9 mouse cellular contexts compared by ENCODE assay signal in genomic region chr15:28187472-28188360, GRCm38 (mm10). TPM values are rescaled to one million over a fixed set of nuclear protein-coding genes. Genes with fewer than 3 reads are reported as not detected.
A peak's percentile ranks its signal among the peaks of the same experiment; 100 is the strongest.
DNase-seq lines count a peak whose midpoint lies in the region; ATAC-seq and TF ChIP-seq lines count a peak whose summit lies in the region.
"Had no signal": no experiment of that assay in that cellular context is flagged by ENCODE, and none has a peak within 500 bp of the region (broad histone marks: within the 10 kb centered on the region; RNA-seq: fewer than 3 reads in every experiment).

No protein-coding gene starts in this region.

- H3K27ac ChIP-seq in embryonic facial prominence, embryonic 10.5 days (replicated peaks): no peak overlapping the region
- H3K27ac ChIP-seq in heart, adult 2 months: no peak overlapping the region
- no peak overlapping the region for H3K27ac ChIP-seq in limb, embryonic 13.5 days
- no peak overlapping the region for H3K27ac ChIP-seq in neural tube, embryonic 11.5 days (ENCODE audit: low read depth, low read length)
- no peak overlapping the region for H3K27ac ChIP-seq in stomach, postnatal 0 days (replicated peaks)
- H3K27ac ChIP-seq: stomach, embryonic 15.5 days had no signal

- TF ChIP-seq POLR2A in heart, adult 2 months (IDR thresholded peaks at IDR 0.05; ENCODE audit: insufficient read depth, low read depth, low read length): no peak

- H3K9me3 ChIP-seq in embryonic facial prominence, embryonic 10.5 days: no peaks in the 10 kb centered on the region
- no peaks in the 10 kb centered on the region for H3K9me3 ChIP-seq in limb, embryonic 13.5 days
- no peaks in the 10 kb centered on the region for H3K9me3 ChIP-seq in neural tube, embryonic 11.5 days (ENCODE audit: control insufficient read depth, low read length)
- no peaks in the 10 kb centered on the region for H3K9me3 ChIP-seq in stomach, postnatal 0 days (ENCODE audit: control insufficient read depth, low read length)
- H3K9me3 ChIP-seq: stomach, embryonic 15.5 days had no signal

- H3K4me1 ChIP-seq in embryonic facial prominence, embryonic 10.5 days: no peaks in the 10 kb centered on the region
- H3K4me1 ChIP-seq in heart, adult 2 months (ENCODE audit: control insufficient read depth, insufficient read depth, low read length): 0 out of 2 replicates have a peak, but pooled peaks cover 1% of the 10 kb centered on the region
- no peaks in the 10 kb centered on the region for H3K4me1 ChIP-seq in limb, embryonic 13.5 days
- no peaks in the 10 kb centered on the region for H3K4me1 ChIP-seq in neural tube, embryonic 11.5 days (ENCODE audit: control insufficient read depth, insufficient read depth, low read length)
- no peaks in the 10 kb centered on the region for H3K4me1 ChIP-seq in stomach, postnatal 0 days (replicated peaks; ENCODE audit: control insufficient read depth, insufficient read depth)
- H3K4me1 ChIP-seq: stomach, embryonic 15.5 days had no signal

- peak; percentile 76 for ATAC-seq in limb, embryonic 13.5 days (ENCODE audit: low FRiP score, low read depth)
- peak; percentile 72; the same call in 1 of the 2 replicates for ATAC-seq in neural tube, embryonic 11.5 days (ENCODE audit: insufficient read depth, low FRiP score, low TSS enrichment)
- no peak for ATAC-seq in stomach, postnatal 0 days (ENCODE audit: low FRiP score, low TSS enrichment)

- no peak for TF ChIP-seq EP300 in heart, adult 2 months (IDR thresholded peaks at IDR 0.05; ENCODE audit: insufficient read depth, low read depth, low read length)
- TF ChIP-seq EP300 in stomach, postnatal 0 days (optimal IDR thresholded peaks at IDR 0.05): no peak

- H3K36me3 ChIP-seq in embryonic facial prominence, embryonic 10.5 days (replicated peaks): no peaks in the 10 kb centered on the region
- H3K36me3 ChIP-seq in heart, adult 2 months (ENCODE audit: control insufficient read depth, insufficient read depth, low read length): no peaks in the 10 kb centered on the region
- no peaks in the 10 kb centered on the region for H3K36me3 ChIP-seq in limb, embryonic 13.5 days
- H3K36me3 ChIP-seq in neural tube, embryonic 11.5 days (ENCODE audit: control insufficient read depth, insufficient read depth, low read length): no peaks in the 10 kb centered on the region
- H3K36me3 ChIP-seq in stomach, postnatal 0 days (ENCODE audit: control insufficient read depth, insufficient read depth, low read length): no peaks in the 10 kb centered on the region
- H3K36me3 ChIP-seq: stomach, embryonic 15.5 days had no signal

- intact Hi-C loops in heart, adult 2 months (cut with DNase I): loop anchor here (10.0 kb wide), 2 partner anchors 433 to 533 kb away; no protein-coding TSS in a partner anchor

- H3K4me2 ChIP-seq in limb, embryonic 13.5 days (replicated peaks): 0 out of 2 replicates have a peak overlapping the region, but pooled peaks have one; percentile 21
- no peak overlapping the region for H3K4me2 ChIP-seq in neural tube, embryonic 11.5 days (ENCODE audit: low read depth)
- H3K4me2 ChIP-seq in stomach, postnatal 0 days (replicated peaks; ENCODE audit: low read depth): no peak overlapping the region
- H3K4me2 ChIP-seq: stomach, embryonic 15.5 days had no signal

- no peaks in the 10 kb centered on the region for H3K79me2 ChIP-seq in heart, adult 2 months (replicated peaks; ENCODE audit: control insufficient read depth, insufficient read depth, low read length)

- DNase-seq in 3134 (ENCODE audit: extremely low read depth, insufficient read length, low spot score): peak; percentile 19
- DNase-seq in adrenal gland, postnatal 14 days: peak; percentile 84
- DNase-seq in embryonic facial prominence, embryonic 10.5 days (ENCODE audit: low spot score): peak; percentile 84
- DNase-seq in heart, adult 2 months: peak; percentile 51 to 80
- peak; percentile 31 to 71 for DNase-seq in kidney, adult 8-10 months
- peak; percentile 83 for DNase-seq in neural tube, embryonic 11.5 days (ENCODE audit: low spot score)
- peak; percentile 72 for DNase-seq in stomach, postnatal 0 days (ENCODE audit: low spot score)

- WGBS in embryonic facial prominence, embryonic 10.5 days: 25% methylated on average over 22 of the region's 22 CpGs
- WGBS in heart, adult 2 months: 24% methylated on average over 22 of the region's 22 CpGs
- WGBS in limb, embryonic 13.5 days: 25% methylated on average over 22 of the region's 22 CpGs
- WGBS in neural tube, embryonic 11.5 days: 22% methylated on average over 22 of the region's 22 CpGs
- WGBS in stomach, postnatal 0 days: 24% methylated on average over 22 of the region's 22 CpGs

- no peaks in the 10 kb centered on the region for H3K27me3 ChIP-seq in embryonic facial prominence, embryonic 10.5 days (replicated peaks; ENCODE audit: low read depth, poor library complexity, severe bottlenecking)
- H3K27me3 ChIP-seq in heart, adult 2 months (ENCODE audit: control insufficient read depth, insufficient read depth, low read length): no peaks in the 10 kb centered on the region
- H3K27me3 ChIP-seq in limb, embryonic 13.5 days: peaks cover 4% of the 10 kb centered on the region; the same call in 1 of the 2 replicates
- no peaks in the 10 kb centered on the region for H3K27me3 ChIP-seq in neural tube, embryonic 11.5 days (ENCODE audit: control insufficient read depth, insufficient read depth, low read length)
- no peaks in the 10 kb centered on the region for H3K27me3 ChIP-seq in stomach, postnatal 0 days (ENCODE audit: control insufficient read depth, insufficient read depth, low read length)
- H3K27me3 ChIP-seq: stomach, embryonic 15.5 days had no signal

- no peak overlapping the region for H3K9ac ChIP-seq in heart, adult 2 months (ENCODE audit: low read depth, low read length)
- no peak overlapping the region for H3K9ac ChIP-seq in limb, embryonic 13.5 days
- no peak overlapping the region for H3K9ac ChIP-seq in neural tube, embryonic 11.5 days (ENCODE audit: low read length)
- H3K9ac ChIP-seq in stomach, postnatal 0 days (ENCODE audit: low read length): no peak overlapping the region
- H3K9ac ChIP-seq: stomach, embryonic 15.5 days had no signal

- TF ChIP-seq CTCF in heart, adult 2 months (IDR thresholded peaks at IDR 0.05): no peak; the same call in none of the 2 replicates
- peak; percentile 94 for TF ChIP-seq CTCF in stomach, postnatal 0 days (IDR thresholded peaks at IDR 0.05; ENCODE audit: low read depth)

- H3K4me3 ChIP-seq in embryonic facial prominence, embryonic 10.5 days: no peak overlapping the region
- H3K4me3 ChIP-seq in heart, adult 2 months: no peak overlapping the region
- H3K4me3 ChIP-seq in limb, embryonic 13.5 days: no peak overlapping the region
- no peak overlapping the region for H3K4me3 ChIP-seq in neural tube, embryonic 11.5 days (ENCODE audit: low read depth, low read length)
- no peak overlapping the region for H3K4me3 ChIP-seq in stomach, postnatal 0 days (ENCODE audit: low read depth, low read length)
- H3K4me3 ChIP-seq: stomach, embryonic 15.5 days had no signal

RNA-seq across cellular contexts. Expression of gene Dnah5, which starts 15.8 kb away (rescaled TPM):
- total RNA-seq in adrenal gland, postnatal 14 days (2021): 0.08 and 0.11 TPM in 2 replicates
- 0.02 and 0.04 TPM in 2 replicates for polyA plus RNA-seq in embryonic facial prominence, embryonic 10.5 days (2016; fragmentation: Nextera tagmentation; extraction: Ambion mirVana)
- under 1 TPM in 1 of 2 experiments, not detected in 1; 0.03 TPM for total RNA-seq in heart, adult 2 months (2021)
- polyA plus RNA-seq in heart, adult 2 months (2012; rRNA removed): 0.18 TPM in 1 of 2 replicates, not detected in the other
- 0.05 and 0.10 TPM in 2 replicates for polyA plus RNA-seq in limb, embryonic 13.5 days (2015; fragmentation: Nextera tagmentation; extraction: Ambion mirVana)
- 0.11 and 0.15 TPM in 2 replicates for polyA plus RNA-seq in neural tube, embryonic 11.5 days (2014; fragmentation: Nextera tagmentation; extraction: Ambion mirVana)
- polyA plus RNA-seq in stomach, postnatal 0 days (2015; fragmentation: Nextera tagmentation; extraction: Ambion mirVana): 0.01 TPM in 2 replicates

Comparison
In these comparisons a context has a peak if more than half of its experiments do, and no peak if none do; other contexts are left out.
1. DNase-seq: peak in every context shown above with its lines; median percentile 84 in adrenal gland, postnatal 14 days; 84 in embryonic facial prominence, embryonic 10.5 days; 83 in neural tube, embryonic 11.5 days; 72 in stomach, postnatal 0 days; 66 in heart, adult 2 months; 51 in kidney, adult 8-10 months; 19 in 3134.